Mouse (Mus musculus): Measurements from ENCODE around the gene Dtymk.

Gene Dtymk

DNA sequence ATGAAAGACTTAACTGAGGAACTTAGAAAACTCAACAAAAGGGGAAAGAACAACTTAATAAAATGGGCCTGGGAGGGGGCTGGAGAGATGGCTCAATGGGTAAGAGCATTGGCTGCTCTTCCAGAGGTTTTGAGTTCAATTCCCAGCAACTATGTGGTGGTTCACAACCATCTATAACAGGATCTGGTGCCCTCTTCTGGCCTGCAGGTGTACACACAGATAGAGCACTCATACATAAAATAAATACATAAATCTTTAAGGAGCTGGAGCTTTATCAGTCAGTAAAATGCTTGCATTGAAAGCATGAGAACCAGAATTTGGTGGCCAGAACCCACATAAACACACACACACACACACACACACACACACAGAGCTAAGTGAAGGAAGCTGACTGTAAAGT is 58.8 kb downstream of the Dtymk start:
- no peak for DNase-seq (ENCODE audit: low spot score in 2 of 2)
